Mouse (Mus musculus) central nervous system, embryonic 18 days (tissue): ENCODE results near the gene Ptprd. TPM values are rescaled to one million over a fixed set of nuclear protein-coding genes. Genes with fewer than 3 reads are reported as not detected.

Source experiments
- polyA plus RNA-seq: library from polyadenylated mRNA; depleted of rRNA; stranded (reverse); fragments of >200 nt; gene quantifications from 2 replicates; pipeline ENCODE4 v1.2.3, GENCODE M21; 2012; rRNA removed

Gene Ptprd
- polyA plus RNA-seq = 128 and 133 TPM in 2 replicates

DNA sequence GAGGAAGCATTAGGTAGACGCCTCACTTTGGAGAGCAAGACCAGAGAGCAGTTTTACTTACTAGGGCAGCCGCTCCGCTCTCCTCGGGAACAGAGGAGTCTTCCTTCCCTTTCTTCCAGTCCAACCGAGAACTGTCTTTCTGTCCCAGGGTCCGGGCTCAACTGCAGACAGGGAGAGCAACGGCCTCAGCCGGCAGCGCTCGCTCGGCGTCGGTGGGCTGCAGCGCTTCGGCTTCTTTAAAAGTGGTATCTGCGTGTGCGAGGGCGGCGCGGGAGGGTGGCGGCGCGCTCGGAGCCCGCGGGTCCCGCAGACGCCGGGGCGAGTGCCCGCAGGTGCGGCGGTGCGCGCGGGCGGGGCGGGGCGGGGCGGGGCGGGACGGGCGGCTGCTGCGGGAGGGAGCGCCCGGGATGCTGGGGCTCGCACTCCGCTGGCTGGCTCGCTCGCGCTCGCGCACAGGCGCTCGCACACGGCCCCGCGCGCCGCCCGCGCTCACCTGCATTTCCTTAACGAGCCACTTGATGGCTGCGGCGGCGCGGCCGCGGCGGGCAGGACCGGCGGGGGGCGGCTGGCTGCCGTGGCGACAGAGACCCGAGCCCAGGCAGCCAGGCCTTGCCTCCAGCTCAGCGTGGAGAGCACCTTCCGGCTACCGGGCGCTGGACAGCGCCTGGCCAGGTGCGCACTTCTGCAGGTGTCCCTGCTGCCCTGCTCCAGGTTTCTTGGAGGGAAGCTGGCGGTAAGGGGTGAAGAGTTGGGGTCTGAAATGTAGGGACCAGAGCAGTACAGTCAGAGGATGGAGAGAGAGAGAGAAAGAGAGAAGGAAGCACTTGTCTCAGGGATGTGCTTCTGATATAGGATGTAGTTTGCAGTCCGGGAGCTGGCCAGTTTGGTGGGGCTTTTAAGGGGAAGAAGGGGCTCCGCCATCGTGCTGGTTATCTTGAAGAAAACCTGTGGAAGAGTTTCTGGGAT, at the start of gene Ptprd:
TSS of gene Ptprd (minus strand) at position 433 of the 966 bp plus-strand sequence.

